Mouse (Mus musculus): ENCODE results near the gene Txn1.

DNA sequence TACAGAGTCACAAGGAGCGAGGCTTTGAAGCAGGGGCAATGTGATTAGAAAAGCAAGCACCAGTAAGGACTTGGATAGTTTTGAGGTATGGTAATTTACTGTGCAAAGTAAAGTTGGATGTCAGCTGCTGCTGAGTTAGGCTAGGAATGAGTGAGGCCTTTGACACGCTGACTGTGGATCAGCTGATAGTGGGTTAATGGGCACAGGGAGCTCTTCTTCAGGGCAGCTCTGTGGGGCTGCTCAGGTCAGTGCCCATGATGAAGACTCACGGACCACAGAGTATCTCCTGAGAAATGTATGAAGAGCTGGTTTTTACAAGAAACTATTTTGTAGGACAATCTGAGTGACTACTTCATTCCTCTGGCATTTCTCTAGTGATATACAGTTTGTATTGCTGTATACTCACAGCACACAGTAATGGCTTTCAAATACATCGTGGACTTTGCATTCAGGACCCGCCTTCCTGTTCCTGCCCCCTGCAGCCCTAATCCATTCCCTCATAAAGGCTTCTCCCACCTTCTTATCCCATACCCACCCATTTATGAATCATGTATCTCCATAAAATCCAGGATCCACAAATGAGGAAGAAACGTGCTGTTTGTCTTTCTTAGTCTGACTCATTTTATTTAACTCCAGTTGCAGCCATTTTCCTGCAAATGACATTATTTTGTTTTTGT, 17.5 kb upstream of the Txn1 start:
- TF ChIP-seq EP300 (IDR thresholded peaks at IDR 0.05) (no peak), CTCF (IDR thresholded peaks at IDR 0.05) (no peak)
